Mouse (Mus musculus): ENCODE results near the gene Fam189b.
"Not testable (repeated sequence)": the region's sequence is repeated elsewhere in the genome, so short reads cannot be mapped to it uniquely, and the experiment has no call there.

The Fam189b gene

DNA sequence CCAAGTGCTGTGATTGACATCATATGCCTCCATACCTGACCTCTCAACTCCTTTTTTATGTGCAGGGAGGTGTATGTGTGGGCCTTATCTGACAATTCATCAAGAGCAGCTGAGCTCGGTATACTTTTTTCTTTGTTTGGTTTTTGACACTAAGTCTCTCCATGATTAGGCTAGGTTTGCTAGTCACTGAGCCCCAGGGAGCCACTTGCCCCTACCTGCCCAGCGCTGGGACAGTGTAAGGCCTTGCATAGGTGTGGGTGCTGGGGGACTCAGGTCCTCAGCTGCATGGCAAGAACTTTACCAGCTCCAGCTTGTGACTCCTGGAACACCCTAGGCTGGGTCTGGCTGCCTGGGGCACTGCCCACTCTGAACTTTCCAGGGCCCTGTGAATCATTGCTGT lies 23.8 kb downstream of the Fam189b start:
- no peak for DNase-seq (ENCODE audit: low spot score)

DNA sequence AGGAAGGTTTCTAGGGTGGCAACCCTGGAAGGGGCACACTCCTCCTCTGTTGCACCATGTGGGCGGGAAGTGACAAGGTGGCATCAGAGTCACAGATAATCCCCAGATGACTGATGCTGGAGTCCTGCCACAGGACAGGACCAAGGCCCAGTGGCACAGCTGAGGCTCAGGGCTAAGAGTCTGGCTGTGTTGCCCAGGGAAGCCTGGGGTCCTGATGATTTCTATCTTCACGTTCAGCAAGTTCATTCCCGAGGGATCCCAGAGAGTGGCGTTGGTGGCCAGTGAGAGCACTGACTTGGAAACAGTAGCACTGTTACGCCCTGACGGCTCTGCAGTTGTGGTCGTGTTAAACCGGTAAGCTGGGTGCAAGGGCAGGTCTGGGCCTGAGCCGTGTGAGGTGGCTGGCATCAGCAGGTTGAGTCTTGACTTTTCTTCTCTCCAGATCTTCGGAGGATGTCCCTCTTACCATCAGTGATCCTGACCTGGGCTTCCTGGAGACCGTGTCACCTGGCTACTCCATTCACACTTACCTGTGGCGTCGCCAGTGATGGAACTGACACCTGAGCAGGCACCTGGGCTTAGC lies 25.2 kb downstream of the Fam189b start:
- DNase-seq (ENCODE audit: low spot score) = no peak

DNA sequence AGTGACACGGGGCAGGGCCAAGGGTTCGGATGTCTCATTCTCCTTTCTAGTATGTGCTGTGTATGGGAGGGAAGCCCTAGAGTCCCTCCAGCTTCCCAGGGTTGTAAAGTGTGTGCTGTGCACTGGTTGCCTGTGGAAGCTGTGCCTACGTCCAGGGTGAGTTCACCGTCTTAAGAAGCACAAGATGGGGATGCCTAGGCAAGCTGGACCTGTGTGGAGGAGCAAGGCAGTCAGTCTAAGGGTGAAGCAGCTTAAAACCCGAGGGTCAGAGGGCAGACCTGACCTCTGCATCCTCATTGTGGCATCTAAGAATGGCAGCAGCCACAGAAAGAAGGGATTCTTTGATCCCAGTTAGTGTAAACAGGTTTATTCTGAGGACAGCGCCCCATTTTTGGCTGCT lies 25.8 kb downstream of the Fam189b start:
- DNase-seq (ENCODE audit: low spot score) = no peak

DNA sequence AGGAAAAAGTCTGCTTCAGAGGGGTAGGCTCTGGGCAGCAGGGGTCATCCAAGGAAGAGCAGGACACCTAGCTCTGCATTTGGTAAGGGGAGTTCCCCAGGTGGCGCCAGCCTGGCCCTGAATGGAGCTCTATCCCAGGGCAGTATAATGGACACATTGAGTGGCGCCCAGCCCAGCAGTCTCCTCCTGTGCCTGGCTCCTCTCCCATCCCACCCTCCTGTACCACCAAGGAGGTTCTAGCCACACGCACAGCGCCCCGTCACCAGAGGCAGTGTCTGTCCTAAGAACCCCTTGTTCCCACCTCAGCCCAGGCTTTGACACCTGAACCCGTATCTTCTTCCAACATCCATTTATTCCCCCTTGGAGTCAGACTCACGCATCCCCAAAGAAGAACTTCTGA lies 26.8 kb downstream of the Fam189b start:
- DNase-seq (ENCODE audit: low spot score) = no peak

DNA sequence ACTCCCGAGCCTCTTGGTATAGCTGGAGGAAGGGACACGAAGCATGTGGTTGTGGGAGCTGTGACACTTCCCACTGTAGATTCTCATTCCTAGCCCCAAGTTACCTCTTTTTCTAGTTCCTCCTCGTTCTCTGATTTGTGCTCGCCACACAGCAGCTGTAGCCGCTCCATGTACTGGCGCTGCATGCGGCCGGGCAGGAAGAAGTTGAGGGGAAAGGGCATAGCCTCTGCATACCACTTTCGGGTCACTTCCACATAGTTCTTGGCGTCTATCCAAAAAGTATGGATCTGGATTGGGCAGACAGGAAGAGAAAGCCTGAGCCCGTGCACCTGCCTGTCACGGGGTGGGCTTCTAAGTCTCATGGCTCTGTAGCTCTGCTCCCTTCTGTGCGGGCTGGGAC lies 27.2 kb downstream of the Fam189b start:
- DNase-seq (ENCODE audit: low spot score) = no peak

DNA sequence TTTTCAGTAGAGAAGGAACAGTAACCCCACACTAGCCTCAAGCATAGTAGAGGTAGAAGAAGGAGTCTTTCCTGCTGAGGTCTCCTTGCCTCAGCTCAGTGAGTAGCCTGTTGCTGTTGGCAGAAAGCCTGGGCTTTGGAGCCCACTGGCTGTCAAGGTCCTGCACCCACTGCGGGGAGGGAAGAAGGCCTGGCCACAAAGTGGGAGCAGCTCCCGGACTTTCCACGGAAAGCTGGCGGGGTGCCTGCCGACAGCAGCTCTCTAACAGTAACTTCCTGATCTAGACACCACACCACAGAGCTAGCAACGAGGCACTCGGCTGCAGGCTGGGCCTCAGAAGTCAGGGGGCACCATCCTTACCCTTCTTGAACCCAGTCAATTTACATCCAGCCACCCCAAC lies 27.8 kb downstream of the Fam189b start:
- no peak for DNase-seq (ENCODE audit: low spot score)

DNA sequence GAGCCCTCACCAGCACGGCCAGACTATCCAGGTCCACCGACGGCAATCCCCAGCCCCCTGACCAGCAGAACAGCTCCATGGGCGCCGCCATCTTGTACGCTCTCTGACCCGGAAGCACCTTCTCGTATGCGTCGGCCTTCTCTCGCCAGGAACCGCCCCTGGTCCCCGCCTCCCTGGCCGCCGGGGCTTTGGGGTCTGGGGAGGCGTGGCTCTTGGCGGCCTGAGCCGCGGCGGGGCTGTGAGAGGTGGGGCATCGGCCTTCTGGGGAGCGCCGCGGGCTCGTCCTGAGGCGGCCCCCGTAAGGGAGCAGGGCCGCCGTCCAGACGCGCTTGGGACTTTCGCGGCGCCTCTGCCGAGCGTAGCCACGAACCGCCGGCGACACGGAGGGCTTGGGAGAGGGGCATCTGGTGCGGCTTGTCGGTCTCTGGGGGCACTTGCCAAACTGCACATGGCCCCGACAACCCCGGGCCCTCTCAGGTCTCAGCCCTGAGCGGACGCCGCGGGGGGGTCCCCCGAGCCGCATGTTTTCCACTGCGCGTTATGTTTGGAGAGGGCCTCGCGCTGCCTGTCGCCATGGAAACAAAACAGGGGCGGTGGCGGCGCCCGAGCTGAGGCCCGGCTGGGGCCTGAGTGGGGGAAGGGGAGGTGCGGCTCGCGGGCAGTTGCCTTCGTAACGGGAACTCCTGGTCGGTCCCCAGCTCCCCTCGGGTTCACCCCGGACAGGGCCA lies 31.0 kb downstream of the Fam189b start:
- peak; percentile 96 for DNase-seq (ENCODE audit: low spot score)

DNA sequence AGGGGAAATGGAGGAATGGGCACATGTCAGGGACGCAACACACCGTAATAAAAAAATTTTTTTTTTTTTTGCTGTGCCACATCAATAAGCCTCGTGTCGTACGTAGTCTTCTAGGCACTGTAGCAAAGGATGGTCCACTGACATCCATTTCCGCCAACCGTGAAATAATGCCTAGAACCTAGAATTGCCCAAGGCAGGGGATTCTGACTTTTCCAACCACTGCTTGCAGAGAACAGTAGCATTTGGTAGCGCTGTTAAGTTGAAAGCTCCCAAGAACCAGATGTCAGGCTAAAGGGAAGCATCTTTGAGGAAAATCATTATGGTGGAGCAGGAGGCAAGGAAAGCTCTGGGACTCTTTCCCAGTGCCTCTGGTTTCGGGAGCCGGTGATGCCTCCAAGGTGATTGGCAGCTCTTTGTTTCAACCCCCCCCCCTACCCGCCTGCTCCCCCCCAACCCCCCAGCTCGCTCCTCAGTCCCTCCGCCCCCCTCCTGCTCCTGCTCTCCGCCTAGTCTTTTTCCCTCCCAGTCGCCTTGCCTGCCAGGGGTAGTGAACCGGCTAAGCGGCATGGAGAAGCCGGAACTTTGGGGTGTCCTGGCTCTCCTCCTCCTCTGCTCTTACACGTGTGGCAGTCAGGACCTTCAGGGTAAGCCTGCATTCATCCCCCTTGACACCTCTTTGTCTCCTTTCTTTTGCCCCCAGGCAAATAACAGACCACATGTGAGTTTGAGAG lies 31.9 kb downstream of the Fam189b start, which contains the start of gene Thbs3:
Gene Thbs3, plus strand, starts transcription at position 500 of the 731 bp plus-strand sequence.
- DNase-seq (ENCODE audit: low spot score) = peak; percentile 70

DNA sequence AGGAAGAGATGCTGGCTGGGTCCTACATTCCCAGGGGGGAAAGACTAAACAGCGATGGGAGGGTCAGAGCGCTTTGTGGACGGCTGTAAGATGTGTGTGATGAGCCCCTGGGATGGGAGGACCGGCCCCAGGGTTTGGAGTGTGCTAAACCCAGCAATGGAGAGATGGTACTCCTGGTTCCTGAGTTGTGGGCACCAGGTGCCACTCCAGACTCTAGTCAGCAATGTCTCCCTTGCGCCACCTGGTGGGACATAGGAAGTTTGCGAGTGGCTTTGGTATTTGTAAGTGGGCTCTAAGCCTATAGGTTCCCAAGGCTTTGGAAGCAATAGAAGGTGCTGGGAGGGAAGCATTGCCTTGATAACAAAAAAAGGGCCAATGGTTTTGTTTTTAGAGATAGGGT lies 32.9 kb downstream of the Fam189b start:
- peak; percentile 97 for DNase-seq (ENCODE audit: low spot score)

DNA sequence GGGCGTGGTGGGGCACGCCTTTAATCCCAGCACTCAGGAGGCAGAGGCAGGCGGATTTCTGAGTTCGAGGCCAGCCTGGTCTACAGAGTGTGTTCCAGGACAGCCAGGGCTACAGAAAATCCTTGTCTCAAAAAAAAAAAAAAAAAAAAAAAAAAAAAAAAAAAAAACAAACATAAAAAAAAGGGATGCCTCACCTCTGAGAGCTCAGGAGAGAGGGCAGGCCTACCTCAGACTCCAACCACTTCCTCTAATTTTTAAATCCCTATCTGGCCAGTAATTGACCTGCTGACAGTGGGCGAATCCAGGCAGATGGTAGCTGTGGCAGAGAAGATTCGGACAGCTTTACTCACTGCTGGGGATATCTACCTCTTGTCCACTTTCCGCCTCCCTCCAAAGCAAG lies 33.5 kb downstream of the Fam189b start:
- not testable (repeated sequence) for DNase-seq (ENCODE audit: low spot score)

DNA sequence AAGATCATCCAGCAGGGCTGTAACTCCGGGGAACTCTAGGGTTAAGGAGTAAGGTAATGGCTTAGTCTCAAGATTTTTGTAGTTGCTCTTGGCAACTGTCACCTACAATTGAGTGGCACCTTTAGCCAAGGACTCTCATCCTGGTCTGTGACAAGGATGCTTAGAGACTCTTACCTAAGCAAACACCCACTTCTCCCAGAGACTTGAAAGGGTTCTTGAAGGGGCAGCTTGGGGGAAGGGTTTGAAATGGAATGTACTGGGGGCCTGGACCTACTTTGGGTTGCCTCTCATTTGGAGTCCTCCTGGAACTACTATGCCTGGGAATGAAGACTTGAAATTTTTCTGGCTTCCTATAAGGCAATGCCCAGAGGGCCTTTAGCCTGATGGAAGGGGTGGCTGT lies 35.3 kb downstream of the Fam189b start:
- DNase-seq (ENCODE audit: low spot score) = no peak

DNA sequence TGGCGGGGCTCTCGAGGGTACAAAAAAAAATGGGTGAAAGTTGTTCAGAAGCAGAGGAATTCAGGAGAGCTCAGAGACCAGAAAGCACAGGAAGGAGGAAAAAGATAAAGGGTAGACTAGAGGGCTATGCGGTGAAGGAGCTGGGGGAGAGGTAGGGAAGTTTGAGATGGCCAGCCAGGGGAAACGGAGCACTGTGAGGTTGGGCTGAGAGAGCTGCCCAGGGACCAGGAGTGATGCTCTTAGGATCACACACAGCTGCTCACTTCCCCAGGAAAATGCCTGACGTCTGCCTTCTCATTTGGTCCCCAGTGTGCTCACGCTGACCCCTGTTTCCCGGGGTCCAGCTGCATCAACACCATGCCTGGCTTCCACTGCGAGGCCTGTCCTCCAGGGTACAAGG lies 36.6 kb downstream of the Fam189b start:
- no peak for DNase-seq (ENCODE audit: low spot score)

DNA sequence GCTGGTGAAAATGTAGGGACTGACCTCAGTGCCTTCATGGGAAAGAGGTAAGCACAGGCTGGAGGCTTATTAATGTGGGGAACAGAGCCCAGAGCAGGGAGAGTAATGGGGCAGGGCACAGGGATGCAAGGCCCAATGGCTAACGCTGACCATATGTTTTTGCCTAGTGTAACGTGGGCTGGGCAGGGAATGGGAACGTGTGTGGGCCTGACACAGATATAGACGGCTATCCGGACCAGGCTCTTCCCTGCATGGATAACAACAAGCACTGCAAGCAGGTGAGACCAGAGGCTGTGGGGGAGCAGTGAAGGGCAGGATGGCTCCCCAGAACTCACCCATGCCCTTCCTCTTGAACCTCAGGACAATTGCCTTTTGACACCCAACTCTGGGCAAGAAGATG lies 38.2 kb downstream of the Fam189b start:
- DNase-seq (ENCODE audit: low spot score) = no peak

DNA sequence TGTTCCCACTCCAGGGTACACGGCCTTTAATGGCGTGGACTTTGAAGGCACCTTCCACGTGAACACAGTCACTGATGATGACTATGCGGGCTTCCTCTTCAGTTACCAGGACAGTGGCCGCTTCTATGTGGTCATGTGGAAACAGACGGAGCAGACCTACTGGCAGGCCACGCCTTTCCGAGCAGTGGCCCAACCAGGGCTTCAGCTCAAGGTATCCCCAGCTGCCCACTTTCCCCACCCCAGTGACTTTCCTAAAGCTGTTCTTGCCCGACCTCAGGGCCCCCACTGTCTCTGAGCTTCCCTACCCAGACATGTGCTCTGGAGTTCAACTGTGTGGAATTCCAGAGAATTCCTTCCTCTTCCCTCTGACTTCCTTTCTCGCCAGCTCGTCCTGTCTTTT lies 41.9 kb downstream of the Fam189b start:
- peak; percentile 15 for DNase-seq (ENCODE audit: low spot score)

DNA sequence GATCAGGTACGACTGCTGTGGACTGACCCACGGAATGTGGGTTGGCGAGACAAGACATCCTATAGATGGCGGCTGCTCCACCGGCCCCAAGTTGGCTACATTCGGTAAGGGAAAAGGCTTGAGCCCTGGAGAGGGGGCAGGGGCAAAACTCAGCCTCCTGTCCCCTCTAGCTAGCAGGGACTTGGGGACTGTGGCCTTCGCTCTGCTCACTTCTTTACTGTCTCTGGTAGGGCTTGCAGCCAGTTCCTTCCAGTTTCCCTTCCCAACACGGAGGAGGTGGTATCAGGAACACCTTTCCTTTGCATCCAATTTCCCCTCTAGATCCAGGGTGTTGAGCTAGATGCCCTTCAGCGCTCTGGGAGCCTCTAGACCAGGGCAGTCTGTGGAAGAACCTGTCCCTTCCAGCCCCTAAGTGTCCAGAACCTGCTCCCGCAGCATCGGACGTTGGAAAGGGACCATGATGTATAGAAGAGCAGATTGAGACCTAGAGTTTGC lies 42.4 kb downstream of the Fam189b start:
- DNase-seq (ENCODE audit: low spot score) = peak; percentile 16

DNA sequence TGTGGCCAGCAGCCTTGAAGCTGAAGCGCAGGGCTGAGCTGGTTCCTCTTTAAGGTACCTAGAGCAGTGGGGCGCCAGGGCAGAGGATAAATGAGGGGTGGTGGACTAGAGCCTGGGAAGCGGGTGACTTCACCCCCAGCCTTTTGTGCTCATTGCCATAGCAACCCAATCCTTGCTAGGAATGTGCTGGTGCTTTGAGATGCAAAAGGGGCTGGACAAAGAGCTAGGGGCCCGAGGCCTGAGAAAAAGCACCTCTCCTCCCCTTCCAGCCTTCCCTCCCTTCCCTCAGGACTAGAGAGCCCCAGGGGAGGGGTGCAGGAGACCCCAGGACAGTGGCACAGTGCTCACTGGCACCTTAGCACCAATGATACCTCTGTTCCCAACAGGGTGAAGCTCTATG lies 43.0 kb downstream of the Fam189b start:
- peak; percentile 75 for DNase-seq (ENCODE audit: low spot score)

DNA sequence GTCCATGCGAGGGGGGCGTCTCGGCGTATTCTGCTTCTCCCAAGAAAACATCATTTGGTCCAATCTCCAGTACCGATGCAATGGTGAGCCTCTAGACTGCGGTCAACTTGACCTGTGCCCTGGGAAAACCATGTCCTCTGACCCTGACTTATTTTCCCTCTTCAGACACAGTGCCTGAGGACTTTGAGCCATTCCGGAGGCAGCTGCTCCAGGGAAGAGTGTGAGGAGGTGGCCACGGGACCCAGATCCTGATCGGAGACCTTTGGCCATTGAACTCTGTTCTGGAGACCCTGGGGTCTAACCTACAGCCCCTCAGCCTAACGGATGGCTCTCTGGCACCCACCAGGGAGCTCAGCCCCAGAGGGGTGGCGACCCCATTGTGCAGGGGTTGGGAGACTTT lies 43.4 kb downstream of the Fam189b start:
- DNase-seq (ENCODE audit: low spot score) = no peak

DNA sequence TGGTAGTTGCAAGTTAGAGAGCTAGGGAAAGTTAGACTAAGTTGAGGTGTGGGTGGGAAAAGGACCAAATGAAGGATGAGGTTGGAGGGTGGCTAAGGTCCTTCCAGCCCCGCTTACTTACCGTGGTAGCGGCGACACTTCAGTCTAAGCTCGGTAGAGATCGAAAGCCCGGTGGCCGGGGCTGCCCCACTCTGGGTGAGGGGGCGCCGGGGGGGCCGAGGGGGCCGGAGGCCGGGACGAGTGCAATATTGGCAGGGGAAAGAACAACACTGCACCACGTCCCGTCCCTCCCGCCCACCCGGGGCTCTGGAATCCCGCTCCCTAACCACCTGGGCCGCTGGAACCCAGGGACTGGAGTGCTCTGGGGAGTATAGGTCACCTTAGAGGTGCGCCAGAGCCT lies 44.0 kb downstream of the Fam189b start, which contains the start of gene Mtx1:
Gene Mtx1, minus strand, starts transcription at position 189 of the 400 bp plus-strand sequence.
- DNase-seq (ENCODE audit: low spot score) = no peak

DNA sequence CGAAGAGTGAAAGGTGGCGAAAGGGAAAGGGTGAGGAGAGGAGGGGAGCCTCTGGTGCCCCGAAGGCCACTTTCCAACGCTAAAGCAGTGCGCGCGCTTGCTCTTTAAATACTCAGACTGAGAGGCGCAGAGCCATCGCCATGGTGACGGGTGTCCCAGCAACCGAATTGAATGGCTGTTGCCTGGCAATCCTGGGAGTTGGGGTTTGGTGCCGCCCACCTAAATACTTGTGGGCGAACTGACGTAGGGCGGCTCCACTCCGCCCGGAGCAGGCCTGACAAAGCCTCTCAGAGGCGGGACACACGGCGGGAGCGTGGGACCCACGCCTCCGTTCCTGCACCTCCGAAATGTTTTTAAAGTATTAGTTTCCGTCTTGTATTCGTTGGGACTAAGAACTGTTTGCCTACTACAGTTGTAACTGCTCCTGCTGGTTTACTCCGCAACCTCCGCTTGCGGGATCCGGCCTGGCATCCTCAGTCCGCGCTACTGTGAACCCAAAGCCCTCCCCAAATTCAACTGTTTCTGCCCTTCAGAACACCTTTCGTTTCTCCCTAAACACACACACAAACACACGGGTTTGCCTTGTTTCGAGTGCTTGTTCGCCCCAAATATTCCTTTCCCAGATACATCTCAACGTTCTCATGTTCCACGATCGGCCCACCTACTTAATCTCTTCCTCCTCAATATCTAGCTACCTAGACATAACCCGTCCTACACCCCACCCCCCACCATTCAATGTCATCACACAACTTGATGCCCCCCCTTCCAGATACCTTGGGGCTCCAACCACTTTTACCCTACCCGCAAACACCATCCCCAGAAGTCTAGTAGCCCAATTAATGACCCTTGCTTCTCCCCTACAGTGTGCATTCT lies 44.6 kb downstream of the Fam189b start:
- peak; percentile 96 for DNase-seq (ENCODE audit: low spot score)

DNA sequence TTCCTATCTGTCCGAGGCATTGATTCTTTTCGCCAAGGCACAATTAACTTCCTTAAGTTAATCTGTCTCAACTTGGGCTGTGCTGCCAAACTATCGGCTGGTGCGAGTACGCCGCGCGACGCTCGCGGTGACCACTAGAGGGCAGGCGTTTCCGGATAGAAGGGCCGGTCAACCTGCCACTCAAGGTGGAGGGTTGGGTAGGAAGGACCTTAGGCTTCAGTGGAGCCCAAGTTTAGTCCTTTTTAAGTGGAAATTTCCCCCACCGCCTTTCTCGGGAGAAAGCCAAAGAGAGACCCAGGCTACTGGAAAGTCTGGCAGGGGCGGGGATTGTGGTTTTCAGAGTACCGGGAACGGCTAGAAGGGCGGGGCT lies 45.2 kb downstream of the Fam189b start:
- DNase-seq (ENCODE audit: low spot score) = peak; percentile 94

DNA sequence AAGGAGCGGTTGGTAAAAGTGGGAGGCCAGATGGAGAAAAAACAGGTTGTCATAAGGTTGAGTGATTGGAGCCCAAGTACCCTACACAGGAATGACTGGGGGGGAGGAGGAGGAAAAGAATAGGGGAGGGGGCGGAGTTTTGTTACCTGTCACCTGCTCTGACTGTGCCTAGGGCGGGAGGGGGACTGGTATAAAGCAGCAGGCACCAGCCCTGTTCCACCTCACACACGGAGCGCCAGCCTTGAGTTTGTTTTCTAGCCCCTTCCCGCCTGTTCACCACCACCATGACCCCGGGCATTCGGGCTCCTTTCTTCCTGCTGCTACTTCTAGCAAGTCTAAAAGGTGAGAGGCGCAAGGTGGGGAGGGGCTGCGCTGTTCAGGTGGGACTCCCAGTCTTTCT lies 45.9 kb downstream of the Fam189b start, which contains the start of gene Muc1:
Gene Muc1, plus strand, starts transcription at position 222 of the 400 bp plus-strand sequence.
- DNase-seq (ENCODE audit: low spot score) = no peak

DNA sequence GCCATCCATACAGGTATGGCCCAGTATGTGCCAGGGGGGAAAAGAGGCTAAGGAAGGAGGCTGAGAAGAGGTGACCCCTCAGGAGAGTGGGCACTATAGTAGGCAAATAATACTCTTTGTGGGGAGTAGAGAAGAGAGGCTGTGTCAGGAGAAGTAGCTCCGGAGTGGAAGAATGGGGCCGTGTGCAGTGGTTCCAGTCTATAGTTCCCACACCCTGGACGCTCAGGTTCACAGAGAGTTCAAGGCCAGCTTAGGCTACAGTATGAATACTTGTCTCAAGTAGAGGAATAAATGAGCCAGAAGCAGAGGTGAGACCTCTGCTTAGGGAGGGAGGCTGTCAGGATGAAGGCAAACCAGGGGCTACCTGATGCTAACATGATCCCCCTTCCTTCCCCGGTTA lies 46.3 kb downstream of the Fam189b start:
- no peak for DNase-seq (ENCODE audit: low spot score)

All from retina, embryonic 14.5 days (tissue).